Mouse (Mus musculus) kidney, embryonic 16.5 days (tissue): Measurements from ENCODE around the gene Rplp0. TPM values are rescaled to one million over a fixed set of nuclear protein-coding genes. Genes with fewer than 3 reads are reported as not detected.

Experiments used
- ATAC-seq: fragments of 200-750 bp; cut with Nextera tagmentation; 2 replicates; pipeline ENCODE4 v1.8.0; 2017; ENCODE audit warnings: moderate TSS enrichment; ENCODE audit not compliant: low FRiP score, low TSS enrichment
- H3K27ac ChIP-seq: fragments of 300-500 bp; sonication (generic); 2 replicates; pipeline ENCODE4 v1.5.1; 2014; ENCODE audit warnings: low read length
- H3K27me3 ChIP-seq: fragments of 300-500 bp; sonication (generic); 2 replicates; pipeline ENCODE4 v1.6.1; 2014; ENCODE audit warnings: low read length, control low read depth, mixed read lengths; ENCODE audit not compliant: insufficient read depth
- H3K36me3 ChIP-seq: fragments of 300-500 bp; sonication (generic); 2 replicates; pipeline ENCODE4 v1.6.1; 2014; ENCODE audit warnings: low read length, control low read depth, mixed read lengths; ENCODE audit not compliant: insufficient read depth
- H3K4me1 ChIP-seq: fragments of 300-500 bp; sonication (generic); 2 replicates; pipeline ENCODE4 v1.6.1; 2014; ENCODE audit warnings: low read length, control low read depth, mixed read lengths; ENCODE audit not compliant: insufficient read depth
- H3K4me2 ChIP-seq: fragments of 300-500 bp; sonication (generic); replicated peaks from 2 replicates; pipeline ENCODE4 v1.6.1; 2014; ENCODE audit warnings: low read depth, low read length
- H3K4me3 ChIP-seq: fragments of 300-500 bp; sonication (generic); 2 replicates; pipeline ENCODE4 v1.5.1; 2014; ENCODE audit warnings: mild to moderate bottlenecking, low read length
- H3K9ac ChIP-seq: fragments of 300-500 bp; sonication (generic); replicated peaks from 2 replicates; pipeline ENCODE4 v1.6.1; 2014; ENCODE audit warnings: low read length
- H3K9me3 ChIP-seq: fragments of 300-500 bp; sonication (generic); 2 replicates; pipeline ENCODE4 v1.6.1; 2016; ENCODE audit warnings: low read length, control low read depth
- WGBS: fragments of 180-500 bp; shearing (Covaris S2); extraction: QIAGEN DNeasy Blood & Tissue Kit; methylation state at CpG from one replicate; pipeline ENCODE4 v1.1.7; 2014; 5-methylcytosine and 5-hydroxymethylcytosine counted together
- microRNA-seq: library from miRNA; unstranded; fragments of <30 nt; microRNA quantifications from one replicate; pipeline ENCODE4, GENCODE M21; 2016
- polyA plus RNA-seq: library from polyadenylated mRNA; unstranded; fragments of >200 nt; fragmentation: Nextera tagmentation; extraction: Ambion mirVana; gene quantifications from 2 replicates; pipeline ENCODE4 v1.2.1, GENCODE M21; 2015

Rplp0 gene
- polyA plus RNA-seq, 1 experiment from 2014 or later = 1,527 TPM

DNA sequence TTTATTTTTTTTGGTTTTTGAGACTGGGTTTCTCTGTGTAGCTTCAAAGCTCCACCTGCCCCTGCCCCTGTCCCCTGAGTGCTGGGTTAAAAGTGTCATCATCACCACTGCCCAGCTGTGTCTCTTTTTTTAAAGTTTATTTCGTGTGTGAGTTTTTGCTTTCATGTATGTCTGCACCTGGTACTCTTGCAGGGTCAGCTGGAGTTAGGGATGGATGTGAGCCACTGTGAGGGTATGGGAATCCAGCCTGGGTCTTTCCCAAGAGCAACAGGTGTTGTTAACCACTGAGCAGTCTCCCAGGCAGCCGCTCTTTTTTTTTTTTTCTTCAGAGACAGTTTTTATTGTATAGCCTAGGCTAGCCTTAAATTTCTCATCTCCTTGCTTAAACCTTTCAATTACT, 27.5 kb downstream of the Rplp0 start:
- H3K4me2 ChIP-seq = no peak overlapping the region
- H3K4me3 ChIP-seq = no peak overlapping the region
- no peaks in the 10 kb centered on the region for H3K27me3 ChIP-seq
- H3K27ac ChIP-seq = no peak overlapping the region
- peaks cover 85% of the 10 kb centered on the region for H3K36me3 ChIP-seq
- H3K9me3 ChIP-seq = peaks cover 16% of the 10 kb centered on the region
- H3K4me1 ChIP-seq = no peaks in the 10 kb centered on the region
- H3K9ac ChIP-seq = no peak overlapping the region
- WGBS = 91% methylated on average over 2 of the region's 2 CpGs
- ATAC-seq = no peak

GRCm38 (mm10) chr5:115591028-115591427, 31.8 kb downstream of the Rplp0 start:
- no peaks in the 10 kb centered on the region for H3K27me3 ChIP-seq
- no peak for ATAC-seq
- no peak overlapping the region for H3K27ac ChIP-seq

DNA sequence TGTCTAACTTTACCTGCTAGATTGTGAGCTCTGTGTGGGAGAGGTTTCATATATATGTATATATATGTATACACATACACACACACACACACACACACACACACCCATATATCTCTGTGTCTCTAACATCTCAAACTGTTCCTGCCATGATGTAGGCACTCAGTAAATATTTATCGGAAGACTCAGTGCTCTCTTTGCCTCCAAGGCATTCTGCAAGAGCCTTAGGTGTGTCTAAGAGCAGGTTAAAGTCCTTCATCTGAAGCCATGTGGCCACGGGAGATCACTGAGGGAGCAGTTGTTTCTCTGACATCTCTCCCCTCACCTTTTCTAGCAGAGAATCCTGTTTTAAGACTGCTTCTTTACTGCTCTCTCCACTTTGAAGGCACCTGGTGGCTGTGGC, 32.2 kb downstream of the Rplp0 start:
- Histone ChIP-seq H3K27ac (no peak overlapping the region), H3K4me3 (no peak overlapping the region), H3K4me2 (no peak overlapping the region), H3K27me3 (no peaks in the 10 kb centered on the region), H3K36me3 (peaks cover 87% of the 10 kb centered on the region), H3K9ac (no peak overlapping the region), H3K4me1 (no peaks in the 10 kb centered on the region), H3K9me3 (no peaks in the 10 kb centered on the region)
- 83% methylated on average over 2 of the region's 2 CpGs for WGBS
- ATAC-seq = no peak

More at GRCm38 (mm10) chr5:115591028-115591427, 31.8 kb downstream of the Rplp0 start:
- Histone ChIP-seq H3K4me2 (no peak overlapping the region), H3K4me1 (no peaks in the 10 kb centered on the region), H3K9ac (no peak overlapping the region), H3K36me3 (peaks cover 87% of the 10 kb centered on the region), H3K9me3 (no peaks in the 10 kb centered on the region), H3K4me3 (no peak overlapping the region)
- 69% methylated on average over 11 of the region's 11 CpGs for WGBS

DNA sequence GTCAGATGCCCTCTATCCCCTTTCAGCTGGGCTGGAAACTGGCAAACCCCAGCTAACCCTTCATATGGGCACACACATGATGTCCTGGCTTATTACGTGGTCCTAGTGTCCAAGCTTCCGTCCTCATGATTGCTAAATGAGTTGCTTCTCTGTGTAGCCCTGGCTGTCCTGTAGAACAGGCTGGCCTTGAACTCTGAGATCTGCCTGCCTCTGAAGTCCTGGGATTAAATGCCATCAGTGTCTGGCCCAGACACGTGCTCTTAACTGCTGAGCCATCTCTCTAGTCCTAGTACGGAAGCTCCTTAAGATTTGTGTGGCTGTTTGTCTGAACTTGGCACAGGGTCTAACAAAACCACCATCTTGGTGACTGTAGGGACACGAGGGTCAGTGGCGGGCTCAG, 44.3 kb downstream of the Rplp0 start:
- ATAC-seq = no peak
- H3K27ac ChIP-seq = no peak overlapping the region
- H3K4me3 ChIP-seq = no peak overlapping the region
- H3K4me2 ChIP-seq = no peak overlapping the region
- H3K4me1 ChIP-seq = no peaks in the 10 kb centered on the region
- no peak overlapping the region for H3K9ac ChIP-seq
- no peaks in the 10 kb centered on the region for H3K9me3 ChIP-seq
- H3K27me3 ChIP-seq = no peaks in the 10 kb centered on the region
- peaks cover 81% of the 10 kb centered on the region for H3K36me3 ChIP-seq
- 89% methylated on average over 6 of the region's 6 CpGs for WGBS

GRCm38 (mm10) chr5:115611566-115611965, 52.3 kb downstream of the Rplp0 start:
- H3K9me3 ChIP-seq = no peaks in the 10 kb centered on the region
- no peak overlapping the region for H3K4me3 ChIP-seq
- no peak overlapping the region for H3K4me2 ChIP-seq
- H3K27ac ChIP-seq = no peak overlapping the region
- no peaks in the 10 kb centered on the region for H3K27me3 ChIP-seq
- no peaks in the 10 kb centered on the region for H3K4me1 ChIP-seq
- H3K36me3 ChIP-seq = peaks cover 79% of the 10 kb centered on the region
- 91% methylated on average over 11 of the region's 11 CpGs for WGBS
- ATAC-seq = no peak
- no peak overlapping the region for H3K9ac ChIP-seq

Small RNA genes lying within 50 kb of the gene (microRNA-seq; reads per million reads assigned to microRNA genes)
- gene Mir7029 = not detected

Other genes with a start within 250 kb of the Rplp0 start
- 208 and 258 TPM in 2 replicates for gene Srsf9, start 232.3 kb upstream of the Rplp0 start, polyA plus RNA-seq
- gene Gatc, start 218.3 kb upstream of the Rplp0 start, polyA plus RNA-seq = 25.2 and 32.0 TPM in 2 replicates
- 56.3 and 58.5 TPM in 2 replicates for gene Triap1, start 218.2 kb upstream of the Rplp0 start, polyA plus RNA-seq
- 1,046 and 1,071 TPM in 2 replicates for gene Cox6a1, start 210.5 kb upstream of the Rplp0 start, polyA plus RNA-seq
- gene Msi1, start 129.9 kb upstream of the Rplp0 start, polyA plus RNA-seq = 12.1 and 14.1 TPM in 2 replicates
- gene Pla2g1b, start 93.2 kb upstream of the Rplp0 start, polyA plus RNA-seq = 0.94 and 2.1 TPM in 2 replicates
- 27.3 and 27.5 TPM in 2 replicates for gene Sirt4, start 74.7 kb upstream of the Rplp0 start, polyA plus RNA-seq
- 60.5 and 67.2 TPM in 2 replicates for gene Pxn, start 52.8 kb upstream of the Rplp0 start, polyA plus RNA-seq
- 44.3 and 48.8 TPM in 2 replicates for gene Gcn1l1, start 5.8 kb downstream of the Rplp0 start, polyA plus RNA-seq
- 5.8 and 10.7 TPM in 2 replicates for gene Rab35, start 72.4 kb downstream of the Rplp0 start, polyA plus RNA-seq
- 13.8 and 14.9 TPM in 2 replicates for gene Bicdl1, start 172.2 kb downstream of the Rplp0 start, polyA plus RNA-seq